Mouse (Mus musculus) spleen, adult 2 months (tissue): ENCODE data around the gene Kcnd3. TPM values are rescaled to one million over a fixed set of nuclear protein-coding genes. Genes with fewer than 3 reads are reported as not detected.

Experiments used
- DNase-seq, 2 experiments: peaks; one replicate each; pipeline versions ENCODE4 v3.0.0 to v3.0.0-alpha.2; 2012 to 2021; ENCODE audit warnings: low spot score in 2 of 2, low read depth in 1 of 2
- H3K27ac ChIP-seq: fragments of 200-500 bp; 2 replicates; pipeline ENCODE4 v1.5.1; 2012; ENCODE audit warnings: low read length, inconsistent platforms; ENCODE audit not compliant: insufficient read depth
- H3K27me3 ChIP-seq: fragments of 200-500 bp; 2 replicates; pipeline ENCODE4 v1.6.1; 2012; ENCODE audit warnings: mild to moderate bottlenecking, moderate library complexity, low read length, inconsistent platforms; ENCODE audit not compliant: control insufficient read depth, insufficient read depth
- H3K36me3 ChIP-seq: fragments of 200-500 bp; 2 replicates; pipeline ENCODE4 v1.6.1; 2012; ENCODE audit warnings: mild to moderate bottlenecking, low read length, inconsistent platforms; ENCODE audit not compliant: control insufficient read depth, insufficient read depth
- H3K4me1 ChIP-seq: fragments of 200-500 bp; 2 replicates; pipeline ENCODE4 v1.6.1; 2011; ENCODE audit warnings: inconsistent platforms; ENCODE audit not compliant: control insufficient read depth, insufficient read depth, insufficient read length
- H3K4me3 ChIP-seq: fragments of 200-500 bp; 2 replicates; pipeline ENCODE4 v1.5.1; 2011; ENCODE audit warnings: mild to moderate bottlenecking, inconsistent platforms; ENCODE audit not compliant: insufficient read depth, insufficient read length; ENCODE audit errors: extremely low read depth
- CTCF ChIP-seq: fragments of 200-500 bp; IDR thresholded peaks from 2 replicates; pipeline ENCODE4 v1.5.1; 2011; ENCODE audit warnings: mild to moderate bottlenecking, inconsistent platforms; ENCODE audit not compliant: insufficient read depth, insufficient read length, insufficient replicate concordance; ENCODE audit errors: extremely low read depth
- POLR2A ChIP-seq: fragments of 200-500 bp; IDR thresholded peaks from 2 replicates; pipeline ENCODE4 v1.6.1; 2011; ENCODE audit warnings: low read depth, low read length, inconsistent platforms
- WGBS: fragments of 180-500 bp; shearing (Covaris S2); methylation state at CpG from one replicate; pipeline ENCODE4 v1.1.7; 2018; 5-methylcytosine and 5-hydroxymethylcytosine counted together
- polyA plus RNA-seq: library from polyadenylated mRNA; depleted of rRNA; stranded (reverse); fragments of >200 nt; gene quantifications from 2 replicates; pipeline ENCODE4 v1.2.3, GENCODE M21; 2012; rRNA removed

Kcnd3 gene
- polyA plus RNA-seq, 1 experiment, result 2.5 TPM

GRCm38 (mm10) chr3:105717856-105718555 is 265.9 kb downstream of the Kcnd3 start:
- Histone ChIP-seq H3K27me3 (no peaks in the 10 kb centered on the region), H3K4me1 (no peaks in the 10 kb centered on the region; the same call in 1 of the 2 replicates), H3K4me3 (no peak overlapping the region), H3K36me3 (no peaks in the 10 kb centered on the region), H3K27ac (no peak overlapping the region)
- no peak for TF ChIP-seq CTCF
- no peak for TF ChIP-seq POLR2A
- 82% methylated on average over 11 of the region's 11 CpGs for WGBS
- no peak for DNase-seq

GRCm38 (mm10) chr3:105718746-105719145 is 266.6 kb downstream of the Kcnd3 start:
- DNase-seq, result no peak
- Histone ChIP-seq H3K4me3 (no peak overlapping the region), H3K36me3 (no peaks in the 10 kb centered on the region), H3K4me1 (no peaks in the 10 kb centered on the region; the same call in 1 of the 2 replicates), H3K27me3 (no peaks in the 10 kb centered on the region), H3K27ac (no peak overlapping the region)
- TF ChIP-seq POLR2A, result no peak
- no peak for TF ChIP-seq CTCF
- WGBS, result 80% methylated on average over 4 of the region's 4 CpGs

- H3K27me3 ChIP-seq, result no peaks in the 10 kb centered on the region
- H3K4me3 ChIP-seq, result no peak overlapping the region
- H3K36me3 ChIP-seq, result no peaks in the 10 kb centered on the region
- H3K4me1 ChIP-seq, result no peaks in the 10 kb centered on the region; the same call in 1 of the 2 replicates
- 54% methylated on average over 4 of the region's 4 CpGs for WGBS
- no peak overlapping the region for H3K27ac ChIP-seq
- TF ChIP-seq CTCF (no peak), POLR2A (no peak)
- no peak for DNase-seq
These were observed 267.8 kb downstream of the Kcnd3 start for GRCm38 (mm10) chr3:105719979-105720378.

DNA sequence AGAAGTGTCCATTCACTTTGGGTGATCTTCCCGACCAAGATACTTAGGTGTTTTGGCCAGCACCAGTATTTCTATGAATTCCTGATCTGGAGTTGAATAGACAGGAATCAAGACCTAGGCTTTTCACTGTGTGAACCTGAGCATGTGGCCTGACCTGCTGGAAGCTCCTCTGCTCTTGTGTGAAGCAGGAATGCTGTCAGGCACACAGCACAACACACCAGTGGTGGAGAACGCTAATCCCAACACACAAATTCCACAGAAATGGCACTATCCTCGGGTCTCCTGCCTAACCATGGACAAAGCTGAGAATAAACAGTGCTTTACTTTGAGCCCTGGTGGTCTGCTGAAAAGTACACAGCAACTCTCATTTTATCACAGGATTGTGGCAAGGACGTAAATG is 268.4 kb downstream of the Kcnd3 start:
- TF ChIP-seq CTCF (no peak), POLR2A (no peak)
- H3K27ac ChIP-seq, result no peak overlapping the region
- 88% methylated on average over 4 of the region's 4 CpGs for WGBS
- H3K4me1 ChIP-seq, result no peaks in the 10 kb centered on the region; the same call in 1 of the 2 replicates
- H3K36me3 ChIP-seq, result no peaks in the 10 kb centered on the region
- H3K27me3 ChIP-seq, result no peaks in the 10 kb centered on the region
- DNase-seq, result no peak
- no peak overlapping the region for H3K4me3 ChIP-seq

- H3K27me3 ChIP-seq, result no peaks in the 10 kb centered on the region
- TF ChIP-seq CTCF (no peak), POLR2A (no peak)
- H3K4me1 ChIP-seq, result no peaks in the 10 kb centered on the region; the same call in 1 of the 2 replicates
- 0 out of 2 replicates have a peak, but pooled peaks cover 1% of the 10 kb centered on the region for H3K36me3 ChIP-seq
- WGBS, result 54% methylated on average over 2 of the region's 2 CpGs
- no peak overlapping the region for H3K27ac ChIP-seq
- H3K4me3 ChIP-seq, result no peak overlapping the region
- no peak for DNase-seq
These were observed 269.6 kb downstream of the Kcnd3 start for GRCm38 (mm10) chr3:105721681-105722201.

DNA sequence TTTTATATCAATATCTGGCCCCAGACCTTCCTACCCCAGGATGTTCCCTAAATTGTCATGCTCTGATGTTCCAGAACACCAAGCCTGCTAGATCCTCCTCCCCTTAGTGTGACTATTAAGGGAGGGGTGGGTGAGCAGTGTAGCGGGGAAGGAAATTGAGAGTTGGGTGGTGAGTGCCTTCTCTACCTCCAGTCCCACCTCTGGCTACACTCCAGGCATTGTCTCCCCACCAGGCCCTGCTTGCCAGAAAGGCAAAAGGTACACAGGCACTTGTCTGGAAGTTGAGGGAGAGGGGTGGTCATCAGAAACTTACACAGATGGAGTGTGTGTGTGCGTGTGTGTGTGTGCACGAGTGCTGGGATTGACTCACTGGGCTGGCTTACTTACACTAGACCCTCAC is 270.4 kb downstream of the Kcnd3 start:
- Histone ChIP-seq H3K36me3 (peaks cover 2% of the 10 kb centered on the region; the same call in 1 of the 2 replicates), H3K27me3 (no peaks in the 10 kb centered on the region), H3K4me1 (no peaks in the 10 kb centered on the region; the same call in 1 of the 2 replicates), H3K27ac (no peak overlapping the region), H3K4me3 (no peak overlapping the region)
- 88% methylated on average over 3 of the region's 3 CpGs for WGBS
- no peak for TF ChIP-seq POLR2A
- TF ChIP-seq CTCF, result no peak
- DNase-seq, result no peak

Other genes starting within 250 kb of the Kcnd3 start
- 10.7 and 35.7 TPM in 2 replicates for gene Ddx20, start 235.2 kb downstream of the Kcnd3 start, polyA plus RNA-seq